Comparison of ENCODE assay signal across 8 mouse cellular contexts in genomic region chr13:51526480-51526879, GRCm38 (mm10). TPM values are rescaled to one million over a fixed set of nuclear protein-coding genes. Genes with fewer than 3 reads are reported as not detected.
A peak's percentile ranks its signal among the peaks of the same experiment; 100 is the strongest.
DNase-seq lines count a peak whose midpoint lies in the region; ATAC-seq and TF ChIP-seq lines count a peak whose summit lies in the region.
"Had no signal": no experiment of that assay in that cellular context is flagged by ENCODE, and none has a peak within 500 bp of the region (broad histone marks: within the 10 kb centered on the region; RNA-seq: fewer than 3 reads in every experiment).

No protein-coding gene starts in this region.

- 0 out of 2 replicates have a peak, but pooled peaks cover 3% of the 10 kb centered on the region for H3K4me1 ChIP-seq in neural tube, embryonic 15.5 days
- peaks cover 7% of the 10 kb centered on the region for H3K4me1 ChIP-seq in olfactory bulb, adult 2 months (ENCODE audit: control insufficient read depth, insufficient read depth, low read length)
- no peaks in the 10 kb centered on the region for H3K4me1 ChIP-seq in forebrain, embryonic 12.5 days
- H3K4me1 ChIP-seq: hindbrain, embryonic 15.5 days had no signal

- TF ChIP-seq POLR2A in olfactory bulb, adult 2 months (IDR thresholded peaks at IDR 0.05; ENCODE audit: insufficient read depth, low read depth, low read length), result no peak

- H3K9me3 ChIP-seq in neural tube, embryonic 15.5 days (replicated peaks), result no peaks in the 10 kb centered on the region
- H3K9me3 ChIP-seq in forebrain, embryonic 12.5 days, result no peaks in the 10 kb centered on the region
- H3K9me3 ChIP-seq: hindbrain, embryonic 15.5 days had no signal

- WGBS in neural tube, embryonic 15.5 days, result 59% methylated on average over 7 of the region's 7 CpGs
- WGBS in olfactory bulb, adult 2 months, result 3% methylated on average over 7 of the region's 7 CpGs
- 72% methylated on average over 7 of the region's 7 CpGs for WGBS in forebrain, embryonic 12.5 days

- H3K9ac ChIP-seq in neural tube, embryonic 15.5 days (replicated peaks), result no peak overlapping the region
- no peak overlapping the region for H3K9ac ChIP-seq in forebrain, embryonic 12.5 days
- H3K9ac ChIP-seq: hindbrain, embryonic 15.5 days had no signal

- no peak for TF ChIP-seq CTCF in olfactory bulb, adult 2 months (IDR thresholded peaks at IDR 0.05; ENCODE audit: insufficient read depth, low read depth, low read length)

- H3K36me3 ChIP-seq in neural tube, embryonic 15.5 days, result no peaks in the 10 kb centered on the region
- no peaks in the 10 kb centered on the region for H3K36me3 ChIP-seq in forebrain, embryonic 12.5 days (replicated peaks)
- H3K36me3 ChIP-seq: hindbrain, embryonic 15.5 days had no signal

- no peak for DNase-seq in neural tube, embryonic 10.5 days (ENCODE audit: extremely low spot score, low spot score)
- DNase-seq in brain, adult 2 months (ENCODE audit: low read depth, low spot score), result peak; percentile 88
- peak; percentile 30 to 52 for DNase-seq in heart, postnatal 14 days
- no peak for DNase-seq in T-cell, adult 2 months (ENCODE audit: low spot score)

- intact Hi-C loops in heart, postnatal 14 days (cut with DNase I), result no loop called here

- ATAC-seq in neural tube, embryonic 15.5 days (ENCODE audit: low FRiP score), result peak; percentile 38; the same call in 1 of the 2 replicates
- ATAC-seq in forebrain, embryonic 12.5 days (ENCODE audit: low FRiP score), result no peak

- H3K4me3 ChIP-seq in neural tube, embryonic 15.5 days (replicated peaks), result no peak overlapping the region
- H3K4me3 ChIP-seq in olfactory bulb, adult 2 months (ENCODE audit: insufficient read depth, low read depth, low read length), result no peak overlapping the region
- H3K4me3 ChIP-seq in forebrain, embryonic 12.5 days (replicated peaks), result no peak overlapping the region
- H3K4me3 ChIP-seq: hindbrain, embryonic 15.5 days had no signal

- H3K27ac ChIP-seq in neural tube, embryonic 15.5 days (replicated peaks), result no peak overlapping the region
- peak overlapping the region; percentile 47 for H3K27ac ChIP-seq in olfactory bulb, adult 2 months (ENCODE audit: insufficient read depth, low read depth, low read length)
- H3K27ac ChIP-seq in forebrain, embryonic 12.5 days, result no peak overlapping the region
- H3K27ac ChIP-seq: hindbrain, embryonic 15.5 days had no signal

- H3K27me3 ChIP-seq in neural tube, embryonic 15.5 days (replicated peaks), result no peaks in the 10 kb centered on the region
- no peaks in the 10 kb centered on the region for H3K27me3 ChIP-seq in forebrain, embryonic 12.5 days
- H3K27me3 ChIP-seq: hindbrain, embryonic 15.5 days had no signal

- H3K4me2 ChIP-seq in neural tube, embryonic 15.5 days, result no peak overlapping the region
- no peak overlapping the region for H3K4me2 ChIP-seq in forebrain, embryonic 12.5 days
- H3K4me2 ChIP-seq: hindbrain, embryonic 15.5 days had no signal

RNA-seq across cellular contexts. Expression of gene Shc3, which starts 42.7 kb away (rescaled TPM):
- 7.0 and 7.5 TPM in 2 replicates for polyA plus RNA-seq in neural tube, embryonic 15.5 days (2015; fragmentation: Nextera tagmentation; extraction: Ambion mirVana)
- total RNA-seq in heart, postnatal 14 days (2021), result 1 to 10 TPM; 2.6 to 3.0 TPM
- not detected in 2 replicates for polyA plus RNA-seq in olfactory bulb, adult 2 months (2012; ENCODE audit: insufficient read depth, insufficient read length, low replicate concordance, missing spikeins)
- polyA plus RNA-seq in forebrain, embryonic 12.5 days (2016; fragmentation: Nextera tagmentation; extraction: Ambion mirVana), result 7.9 and 9.6 TPM in 2 replicates

Comparison
In these comparisons a context has a peak if more than half of its experiments do, and no peak if none do; other contexts are left out.
1. DNase-seq: peak in brain, adult 2 months (single experiment) and heart, postnatal 14 days (2 of 2); none in neural tube, embryonic 10.5 days (single experiment) and T-cell, adult 2 months (single experiment).